Mouse (Mus musculus) forebrain, embryonic 12.5 days (tissue): ENCODE results near the gene Lysmd2. TPM values are rescaled to one million over a fixed set of nuclear protein-coding genes. Genes with fewer than 3 reads are reported as not detected.

Source experiments
- ATAC-seq: fragments of 200-750 bp; cut with Nextera tagmentation; 2 replicates; pipeline ENCODE4 v1.8.0; 2017; ENCODE audit warnings: moderate TSS enrichment; ENCODE audit not compliant: low FRiP score
- H3K27ac ChIP-seq: fragments of 300-500 bp; sonication (generic); 2 replicates; pipeline ENCODE4 v1.5.1; 2016; ENCODE audit warnings: mild to moderate bottlenecking
- H3K27me3 ChIP-seq: fragments of 300-500 bp; sonication (generic); 2 replicates; pipeline ENCODE4 v1.6.1; 2016; ENCODE audit warnings: mild to moderate bottlenecking
- H3K36me3 ChIP-seq: fragments of 300-500 bp; sonication (generic); replicated peaks from 2 replicates; pipeline ENCODE4 v1.6.1; 2016; ENCODE audit warnings: mild to moderate bottlenecking
- H3K4me1 ChIP-seq: fragments of 300-500 bp; sonication (generic); 2 replicates; pipeline ENCODE4 v1.6.1; 2016
- H3K4me2 ChIP-seq: fragments of 300-500 bp; sonication (generic); 2 replicates; pipeline ENCODE4 v1.6.1; 2016; ENCODE audit warnings: mild to moderate bottlenecking, moderate library complexity
- H3K4me3 ChIP-seq: fragments of 300-500 bp; sonication (generic); replicated peaks from 2 replicates; pipeline ENCODE4 v1.5.1; 2016; ENCODE audit warnings: mild to moderate bottlenecking
- H3K9ac ChIP-seq: fragments of 300-500 bp; sonication (generic); 2 replicates; pipeline ENCODE4 v1.6.1; 2016; ENCODE audit warnings: mild to moderate bottlenecking
- H3K9me3 ChIP-seq: fragments of 300-500 bp; sonication (generic); 2 replicates; pipeline ENCODE4 v1.6.1; 2016
- WGBS: fragments of 180-500 bp; shearing (Covaris S2); methylation state at CpG from one replicate; pipeline ENCODE4 v1.1.7; 2016; 5-methylcytosine and 5-hydroxymethylcytosine counted together
- polyA plus RNA-seq: library from polyadenylated mRNA; unstranded; fragments of >200 nt; fragmentation: Nextera tagmentation; extraction: Ambion mirVana; gene quantifications from 2 replicates; pipeline ENCODE4 v1.2.1, GENCODE M21; 2016

Gene Lysmd2
- polyA plus RNA-seq = 13.8 and 15.5 TPM in 2 replicates

- peak within 1 kb of the TSS; percentile 63 for H3K4me3 ChIP-seq
- peak within 1 kb of the TSS; percentile 83 for H3K27ac ChIP-seq
- H3K9ac ChIP-seq = peak within 1 kb of the TSS; percentile 82
- under 1% methylated on average over 77 of the region's 94 CpGs for WGBS
- H3K27me3 ChIP-seq = peaks cover 16% of the 10 kb centered on the region
- peaks cover 14% of the 10 kb centered on the region for H3K4me1 ChIP-seq
- no peaks in the 10 kb centered on the region for H3K9me3 ChIP-seq
- H3K4me2 ChIP-seq = peak within 1 kb of the TSS; percentile 86
- H3K36me3 ChIP-seq = no peaks in the 10 kb centered on the region
- ATAC-seq = peak; percentile 89
These were observed at the start of gene Lysmd2 for GRCm38 (mm10) chr9:75625556-75626307. Lysmd2 (plus strand) TSS chr9:75625741.

- no peak overlapping the region for H3K27ac ChIP-seq
- peaks cover 68% of the 10 kb centered on the region for H3K36me3 ChIP-seq
- WGBS = 88% methylated on average over 6 of the region's 6 CpGs
- no peak overlapping the region for H3K9ac ChIP-seq
- H3K4me1 ChIP-seq = no peaks in the 10 kb centered on the region
- no peaks in the 10 kb centered on the region for H3K9me3 ChIP-seq
- no peak overlapping the region for H3K4me2 ChIP-seq
- no peak for ATAC-seq
- H3K4me3 ChIP-seq = no peak overlapping the region
- no peaks in the 10 kb centered on the region for H3K27me3 ChIP-seq
These were observed 46.2 kb upstream of the Lysmd2 start for GRCm38 (mm10) chr9:75579321-75579720.

- no peak overlapping the region for H3K4me2 ChIP-seq
- no peak overlapping the region for H3K4me3 ChIP-seq
- no peaks in the 10 kb centered on the region for H3K9me3 ChIP-seq
- H3K9ac ChIP-seq = no peak overlapping the region
- no peak for ATAC-seq
- H3K27me3 ChIP-seq = no peaks in the 10 kb centered on the region
- no peaks in the 10 kb centered on the region for H3K4me1 ChIP-seq
- H3K27ac ChIP-seq = no peak overlapping the region
- H3K36me3 ChIP-seq = peaks cover 67% of the 10 kb centered on the region
- WGBS = 58% methylated on average over 7 of the region's 7 CpGs
These were observed 43.7 kb upstream of the Lysmd2 start for GRCm38 (mm10) chr9:75581694-75582350.

- Histone ChIP-seq H3K4me2 (no peak overlapping the region), H3K4me1 (no peaks in the 10 kb centered on the region), H3K27me3 (no peaks in the 10 kb centered on the region), H3K36me3 (peaks cover 92% of the 10 kb centered on the region), H3K27ac (no peak overlapping the region), H3K9me3 (no peaks in the 10 kb centered on the region), H3K9ac (no peak overlapping the region), H3K4me3 (no peak overlapping the region)
- 78% methylated on average over 15 of the region's 15 CpGs for WGBS
- ATAC-seq = no peak
These were observed 35.4 kb upstream of the Lysmd2 start for GRCm38 (mm10) chr9:75589850-75590790.

GRCm38 (mm10) chr9:75593481-75593880 is 32.1 kb upstream of the Lysmd2 start:
- ATAC-seq = 0 out of 2 replicates have a peak, but pooled peaks have one; percentile 11
- Histone ChIP-seq H3K27ac (no peak overlapping the region), H3K4me1 (peaks cover 4% of the 10 kb centered on the region; the same call in 1 of the 2 replicates), H3K27me3 (no peaks in the 10 kb centered on the region), H3K4me3 (no peak overlapping the region), H3K36me3 (peaks cover 67% of the 10 kb centered on the region), H3K9me3 (no peaks in the 10 kb centered on the region), H3K4me2 (no peak overlapping the region), H3K9ac (no peak overlapping the region)
- WGBS = 85% methylated on average over 5 of the region's 5 CpGs

GRCm38 (mm10) chr9:75597036-75597435 is 28.5 kb upstream of the Lysmd2 start:
- Histone ChIP-seq H3K9me3 (no peaks in the 10 kb centered on the region), H3K4me3 (no peak overlapping the region), H3K4me1 (peaks cover 19% of the 10 kb centered on the region), H3K27ac (no peak overlapping the region), H3K4me2 (no peak overlapping the region), H3K9ac (no peak overlapping the region), H3K36me3 (peaks cover 37% of the 10 kb centered on the region), H3K27me3 (no peaks in the 10 kb centered on the region)
- 93% methylated on average over 13 of the region's 13 CpGs for WGBS
- ATAC-seq = no peak

- H3K4me3 ChIP-seq = no peak overlapping the region
- no peak for ATAC-seq
- peaks cover 19% of the 10 kb centered on the region for H3K4me1 ChIP-seq
- H3K9me3 ChIP-seq = no peaks in the 10 kb centered on the region
- WGBS = 69% methylated on average over 4 of the region's 4 CpGs
- no peak overlapping the region for H3K27ac ChIP-seq
- H3K4me2 ChIP-seq = no peak overlapping the region
- H3K36me3 ChIP-seq = peaks cover 31% of the 10 kb centered on the region
- no peak overlapping the region for H3K9ac ChIP-seq
- no peaks in the 10 kb centered on the region for H3K27me3 ChIP-seq
These were observed 27.9 kb upstream of the Lysmd2 start for GRCm38 (mm10) chr9:75597596-75597995.

GRCm38 (mm10) chr9:75599191-75599841 is 26.2 kb upstream of the Lysmd2 start:
- no peak overlapping the region for H3K4me2 ChIP-seq
- H3K4me1 ChIP-seq = peaks cover 19% of the 10 kb centered on the region
- no peaks in the 10 kb centered on the region for H3K9me3 ChIP-seq
- peak; percentile 90 for ATAC-seq
- peak overlapping the region; percentile 59; the same call in 1 of the 2 replicates for H3K27ac ChIP-seq
- 44% methylated on average over 5 of the region's 5 CpGs for WGBS
- peaks cover 22% of the 10 kb centered on the region for H3K36me3 ChIP-seq
- H3K4me3 ChIP-seq = no peak overlapping the region
- no peak overlapping the region for H3K9ac ChIP-seq
- H3K27me3 ChIP-seq = no peaks in the 10 kb centered on the region

- Histone ChIP-seq H3K9me3 (no peaks in the 10 kb centered on the region), H3K36me3 (peaks cover 22% of the 10 kb centered on the region), H3K4me2 (no peak overlapping the region), H3K27ac (no peak overlapping the region), H3K9ac (no peak overlapping the region), H3K4me1 (peaks cover 19% of the 10 kb centered on the region), H3K4me3 (no peak overlapping the region), H3K27me3 (no peaks in the 10 kb centered on the region)
- WGBS = 87% methylated on average over 7 of the region's 7 CpGs
- ATAC-seq = no peak
These were observed 25.2 kb upstream of the Lysmd2 start for GRCm38 (mm10) chr9:75600166-75600934.

GRCm38 (mm10) chr9:75601510-75601909 is 24.0 kb upstream of the Lysmd2 start:
- no peaks in the 10 kb centered on the region for H3K9me3 ChIP-seq
- no peak for ATAC-seq
- peaks cover 19% of the 10 kb centered on the region for H3K4me1 ChIP-seq
- no peaks in the 10 kb centered on the region for H3K27me3 ChIP-seq
- WGBS = 71% methylated on average over 12 of the region's 12 CpGs
- H3K4me2 ChIP-seq = no peak overlapping the region
- peaks cover 19% of the 10 kb centered on the region for H3K36me3 ChIP-seq
- no peak overlapping the region for H3K27ac ChIP-seq
- no peak overlapping the region for H3K9ac ChIP-seq
- no peak overlapping the region for H3K4me3 ChIP-seq

- H3K4me3 ChIP-seq = no peak overlapping the region
- WGBS = 91% methylated on average over 4 of the region's 4 CpGs
- H3K4me2 ChIP-seq = no peak overlapping the region
- ATAC-seq = no peak
- H3K9ac ChIP-seq = no peak overlapping the region
- H3K36me3 ChIP-seq = peaks cover 14% of the 10 kb centered on the region
- no peaks in the 10 kb centered on the region for H3K9me3 ChIP-seq
- H3K4me1 ChIP-seq = peaks cover 8% of the 10 kb centered on the region
- H3K27ac ChIP-seq = no peak overlapping the region
- no peaks in the 10 kb centered on the region for H3K27me3 ChIP-seq
These were observed 18.0 kb upstream of the Lysmd2 start for GRCm38 (mm10) chr9:75607496-75607895.
